Mouse (Mus musculus): ENCODE results near the gene Fam83e. TPM values are rescaled to one million over a fixed set of nuclear protein-coding genes. Genes with fewer than 3 reads are reported as not detected.

The Fam83e gene
- polyA plus RNA-seq, 1 experiment from 2014 or later, result 3.2 TPM

DNA sequence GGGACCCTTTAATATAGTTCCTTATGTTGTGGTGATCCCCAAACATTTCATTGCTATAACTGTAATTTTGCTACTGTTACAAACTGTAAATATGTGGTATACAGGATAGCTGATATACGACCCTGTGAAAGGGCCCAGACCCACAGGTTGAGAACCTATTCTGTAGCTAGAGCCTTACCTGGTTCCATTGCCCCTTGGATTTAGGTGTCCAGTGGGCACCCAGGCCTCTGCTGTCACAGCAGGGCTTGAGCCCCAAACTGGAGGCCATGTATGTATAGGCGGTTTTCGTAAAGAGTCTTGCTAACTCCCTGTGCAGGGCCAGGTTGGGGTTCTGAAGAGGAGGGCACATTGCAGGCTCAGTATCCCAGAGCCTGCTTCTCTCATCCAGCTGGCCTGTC is 4.6 kb upstream of the Fam83e start:
- no peak overlapping the region for H3K9ac ChIP-seq

GRCm38 (mm10) chr7:45716952-45717917 is 3.8 kb upstream of the Fam83e start:
- Histone ChIP-seq H3K9me3 (replicated peaks) (no peaks in the 10 kb centered on the region), H3K27ac (replicated peaks) (peak overlapping the region; percentile 95), H3K4me1 (peaks cover 59% of the 10 kb centered on the region), H3K36me3 (peaks cover 45% of the 10 kb centered on the region), H3K9ac (peak overlapping the region; percentile 64), H3K27me3 (no peaks in the 10 kb centered on the region), H3K4me2 (replicated peaks) (peak overlapping the region; percentile 91), H3K4me3 (replicated peaks) (peak overlapping the region; percentile 82)
- 7% methylated on average over 31 of the region's 31 CpGs for WGBS
- no peak for ATAC-seq (ENCODE audit: insufficient number of reproducible peaks, low FRiP score, low TSS enrichment, low read depth)

More for the DNA sequence above, 4.6 kb upstream of the Fam83e start:
- no peaks in the 10 kb centered on the region for H3K9me3 ChIP-seq (replicated peaks)
- peak overlapping the region; percentile 91 for H3K4me2 ChIP-seq (replicated peaks)
- no peaks in the 10 kb centered on the region for H3K27me3 ChIP-seq
- ATAC-seq (ENCODE audit: insufficient number of reproducible peaks, low FRiP score, low TSS enrichment, low read depth), result no peak
- peak overlapping the region; percentile 82 for H3K4me3 ChIP-seq (replicated peaks)
- H3K4me1 ChIP-seq, result peaks cover 59% of the 10 kb centered on the region
- WGBS, result 85% methylated on average over 3 of the region's 3 CpGs
- H3K27ac ChIP-seq (replicated peaks), result no peak overlapping the region; the same call in 1 of the 2 replicates
- H3K36me3 ChIP-seq, result peaks cover 45% of the 10 kb centered on the region

DNA sequence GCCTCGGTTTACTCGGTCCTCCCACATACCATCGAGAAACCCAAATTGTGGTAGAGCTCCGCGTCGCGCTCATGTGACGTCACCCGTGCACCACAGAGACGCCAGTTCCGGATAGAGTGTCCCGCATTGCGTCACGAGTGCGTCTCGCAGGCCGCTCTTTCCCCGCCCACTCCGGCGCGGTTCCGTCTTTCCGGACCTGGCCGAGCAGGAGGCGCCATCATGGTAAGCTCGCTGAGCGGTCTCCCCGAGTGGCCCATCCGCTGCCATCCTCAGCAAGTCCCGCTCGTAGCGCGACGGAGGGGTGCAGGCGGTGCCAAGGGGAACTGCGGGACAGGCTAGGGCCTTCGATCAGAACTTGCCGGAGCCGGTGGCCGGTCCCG is 3.1 kb upstream of the Fam83e start, which contains the start of gene Sphk2:
Gene Sphk2 (minus strand): TSS at position 85 of the 380 bp plus-strand sequence.
- Histone ChIP-seq H3K9me3 (replicated peaks) (no peaks in the 10 kb centered on the region), H3K36me3 (peaks cover 43% of the 10 kb centered on the region), H3K4me2 (replicated peaks) (peak within 1 kb of the TSS; percentile 91), H3K4me1 (peaks cover 55% of the 10 kb centered on the region), H3K27ac (replicated peaks) (peak within 1 kb of the TSS; percentile 95), H3K4me3 (replicated peaks) (peak within 1 kb of the TSS; percentile 82), H3K27me3 (no peaks in the 10 kb centered on the region), H3K9ac (peak within 1 kb of the TSS; percentile 95)
- ATAC-seq (ENCODE audit: insufficient number of reproducible peaks, low FRiP score, low TSS enrichment, low read depth), result peak; percentile 80
- under 1% methylated on average over 41 of the region's 41 CpGs for WGBS

DNA sequence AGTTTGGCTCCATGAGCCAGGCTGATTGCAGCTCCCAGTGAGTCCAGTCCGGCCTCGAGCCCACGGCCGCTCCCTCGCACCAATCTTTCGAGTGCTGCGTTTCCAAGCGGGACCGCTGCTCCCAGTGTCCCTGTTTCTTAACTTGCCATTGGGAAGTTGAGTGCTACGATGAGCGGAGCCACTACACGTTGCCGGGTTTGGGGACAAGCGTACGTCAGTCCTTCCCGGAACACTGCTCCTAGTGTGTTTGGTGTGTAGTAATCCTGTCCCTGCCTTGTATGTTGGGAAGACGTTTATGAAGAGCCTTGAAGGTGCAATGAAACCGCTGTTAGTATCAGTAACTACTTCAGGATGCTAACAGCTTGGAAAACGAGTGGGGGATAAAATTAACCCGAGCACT is 2.7 kb upstream of the Fam83e start:
- peak overlapping the region; percentile 95 for H3K9ac ChIP-seq
- 0% methylated on average over 20 of the region's 20 CpGs for WGBS
- no peaks in the 10 kb centered on the region for H3K9me3 ChIP-seq (replicated peaks)
- ATAC-seq (ENCODE audit: insufficient number of reproducible peaks, low FRiP score, low TSS enrichment, low read depth), result no peak
- peaks cover 43% of the 10 kb centered on the region for H3K36me3 ChIP-seq
- peaks cover 51% of the 10 kb centered on the region for H3K4me1 ChIP-seq
- H3K4me3 ChIP-seq (replicated peaks), result peak overlapping the region; percentile 82
- H3K27ac ChIP-seq (replicated peaks), result peak overlapping the region; percentile 95
- no peaks in the 10 kb centered on the region for H3K27me3 ChIP-seq
- H3K4me2 ChIP-seq (replicated peaks), result peak overlapping the region; percentile 91

DNA sequence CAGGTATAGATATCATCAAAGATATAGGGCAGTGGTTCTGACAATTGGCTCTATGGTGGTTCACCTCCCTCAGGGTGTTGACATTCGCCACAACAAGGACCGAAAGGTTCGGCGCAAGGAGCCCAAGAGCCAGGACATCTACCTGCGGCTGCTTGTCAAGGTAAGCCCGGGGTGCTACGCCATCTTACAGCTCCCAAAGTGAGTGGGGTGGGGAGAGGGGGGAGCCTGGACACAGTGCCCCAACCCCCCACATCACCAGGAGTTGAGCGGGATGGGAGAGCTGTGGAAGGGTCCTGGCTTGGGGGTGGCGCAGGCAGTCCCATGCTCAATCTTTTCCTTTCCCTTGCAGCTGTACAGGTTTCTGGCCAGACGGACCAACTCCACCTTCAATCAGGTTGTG is 1.8 kb upstream of the Fam83e start:
- Histone ChIP-seq H3K27me3 (no peaks in the 10 kb centered on the region), H3K4me1 (peaks cover 42% of the 10 kb centered on the region), H3K4me3 (replicated peaks) (peak overlapping the region; percentile 82), H3K27ac (replicated peaks) (no peak overlapping the region), H3K9me3 (replicated peaks) (no peaks in the 10 kb centered on the region), H3K36me3 (peaks cover 45% of the 10 kb centered on the region), H3K9ac (peak overlapping the region; percentile 95), H3K4me2 (replicated peaks) (peak overlapping the region; percentile 91)
- ATAC-seq (ENCODE audit: insufficient number of reproducible peaks, low FRiP score, low TSS enrichment, low read depth), result no peak
- WGBS, result 74% methylated on average over 10 of the region's 10 CpGs

DNA sequence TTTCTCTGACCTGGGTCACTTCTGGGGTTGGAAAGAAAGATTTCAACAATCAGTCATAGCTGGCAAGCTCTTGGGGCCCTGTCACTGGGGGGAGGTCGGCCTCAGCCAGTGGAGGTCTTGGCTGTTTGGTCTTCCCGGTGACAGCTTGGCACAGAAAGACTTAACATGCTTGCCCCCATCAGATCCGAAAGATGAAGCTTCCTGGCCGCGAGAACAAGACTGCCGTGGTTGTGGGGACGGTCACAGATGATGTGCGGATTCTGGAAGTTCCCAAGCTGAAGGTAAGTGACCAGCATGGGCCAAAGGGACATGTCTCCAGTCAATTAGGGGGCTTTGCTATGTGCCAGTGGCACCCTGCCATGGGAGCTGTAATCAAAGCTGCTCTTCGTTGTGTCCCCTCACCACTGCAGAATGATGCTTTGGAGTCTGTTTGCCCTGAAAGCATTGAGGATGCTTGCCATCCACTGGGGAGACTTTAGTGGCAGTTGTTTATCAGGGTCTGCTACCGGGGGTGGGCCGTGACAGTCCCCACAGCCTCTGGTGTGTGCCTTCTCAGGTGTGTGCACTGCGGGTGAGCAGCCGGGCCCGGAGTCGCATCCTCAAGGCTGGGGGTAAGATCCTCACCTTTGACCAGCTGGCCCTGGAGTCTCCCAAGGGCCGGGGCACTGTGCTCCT is 1.1 kb upstream of the Fam83e start:
- H3K4me2 ChIP-seq (replicated peaks), result peak overlapping the region; percentile 91
- H3K9me3 ChIP-seq (replicated peaks), result no peaks in the 10 kb centered on the region
- ATAC-seq (ENCODE audit: insufficient number of reproducible peaks, low FRiP score, low TSS enrichment, low read depth), result no peak
- H3K4me1 ChIP-seq, result peaks cover 35% of the 10 kb centered on the region
- no peaks in the 10 kb centered on the region for H3K27me3 ChIP-seq
- peak overlapping the region; percentile 82 for H3K4me3 ChIP-seq (replicated peaks)
- no peak overlapping the region for H3K27ac ChIP-seq (replicated peaks)
- WGBS, result 90% methylated on average over 16 of the region's 16 CpGs
- H3K9ac ChIP-seq, result peak overlapping the region; percentile 95; the same call in 1 of the 2 replicates
- peaks cover 52% of the 10 kb centered on the region for H3K36me3 ChIP-seq

DNA sequence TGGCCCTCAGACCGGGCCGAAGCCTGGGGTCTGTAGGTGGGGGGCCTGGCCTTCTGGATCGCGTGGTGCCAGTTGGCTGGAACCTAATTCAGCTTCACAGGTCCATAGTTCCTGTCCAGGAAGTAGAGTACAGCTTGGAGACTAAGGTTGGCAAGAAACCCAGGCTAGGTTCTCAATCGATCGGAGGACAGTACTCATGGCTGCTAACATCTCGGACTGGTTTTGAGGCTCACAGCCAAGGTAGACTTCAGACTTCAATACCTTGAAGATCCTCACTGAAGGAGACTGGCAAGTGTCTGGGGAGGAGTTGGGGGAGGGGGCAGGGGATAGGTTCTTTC is 191 bp downstream of the Fam83e start:
- peaks cover 65% of the 10 kb centered on the region for H3K36me3 ChIP-seq
- H3K9ac ChIP-seq, result no peak overlapping the region
- 82% methylated on average over 7 of the region's 7 CpGs for WGBS

DNA sequence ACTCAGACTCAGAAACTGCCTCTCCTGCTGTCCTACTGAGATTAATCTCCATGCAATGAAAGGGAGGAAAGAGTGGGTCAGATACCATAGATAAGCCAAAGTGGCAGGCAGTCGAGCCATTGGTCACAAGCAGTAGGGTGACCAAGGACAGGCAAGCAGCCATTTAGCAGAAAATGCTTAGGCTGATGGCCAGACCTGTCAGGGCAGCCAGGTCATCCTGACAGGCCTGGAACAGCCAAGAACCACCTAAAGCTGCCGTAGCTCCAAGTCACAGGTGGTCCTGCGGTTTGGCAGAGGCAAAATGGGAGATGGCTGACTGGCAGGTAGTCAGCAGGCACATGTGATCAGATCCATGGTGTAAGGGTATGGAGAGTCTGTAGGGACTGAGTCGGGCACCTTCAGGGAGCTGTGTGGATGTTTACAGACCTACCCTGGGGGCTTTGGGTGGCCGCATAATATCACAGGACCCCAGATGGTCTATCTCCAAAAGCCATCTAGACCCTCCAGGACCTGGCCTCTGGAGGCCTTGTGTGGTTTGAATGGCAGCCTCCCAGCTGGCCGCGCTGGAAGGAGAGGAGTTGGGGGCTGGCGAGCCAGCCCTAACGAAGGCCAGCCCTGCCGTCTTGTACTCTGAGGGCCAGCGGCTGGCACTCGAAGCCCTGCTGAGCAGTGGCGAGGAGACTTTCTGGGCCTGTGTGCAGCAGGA is 783 bp downstream of the Fam83e start:
- Histone ChIP-seq H3K27ac (replicated peaks) (0 out of 2 replicates have a peak overlapping the region, but pooled peaks have one; percentile 6), H3K27me3 (no peaks in the 10 kb centered on the region), H3K36me3 (peaks cover 70% of the 10 kb centered on the region), H3K4me2 (replicated peaks) (no peak overlapping the region), H3K4me1 (peaks cover 20% of the 10 kb centered on the region), H3K4me3 (replicated peaks) (no peak overlapping the region), H3K9me3 (replicated peaks) (no peaks in the 10 kb centered on the region), H3K9ac (no peak overlapping the region)
- no peak for ATAC-seq (ENCODE audit: insufficient number of reproducible peaks, low FRiP score, low TSS enrichment, low read depth)
- 60% methylated on average over 13 of the region's 13 CpGs for WGBS

More for the DNA sequence above, 191 bp downstream of the Fam83e start:
- peaks cover 26% of the 10 kb centered on the region for H3K4me1 ChIP-seq
- H3K27me3 ChIP-seq, result no peaks in the 10 kb centered on the region
- H3K9me3 ChIP-seq (replicated peaks), result no peaks in the 10 kb centered on the region
- H3K4me2 ChIP-seq (replicated peaks), result no peak overlapping the region
- no peak overlapping the region for H3K4me3 ChIP-seq (replicated peaks)
- no peak for ATAC-seq (ENCODE audit: insufficient number of reproducible peaks, low FRiP score, low TSS enrichment, low read depth)
- H3K27ac ChIP-seq (replicated peaks), result peak overlapping the region; percentile 61; the same call in 1 of the 2 replicates

DNA sequence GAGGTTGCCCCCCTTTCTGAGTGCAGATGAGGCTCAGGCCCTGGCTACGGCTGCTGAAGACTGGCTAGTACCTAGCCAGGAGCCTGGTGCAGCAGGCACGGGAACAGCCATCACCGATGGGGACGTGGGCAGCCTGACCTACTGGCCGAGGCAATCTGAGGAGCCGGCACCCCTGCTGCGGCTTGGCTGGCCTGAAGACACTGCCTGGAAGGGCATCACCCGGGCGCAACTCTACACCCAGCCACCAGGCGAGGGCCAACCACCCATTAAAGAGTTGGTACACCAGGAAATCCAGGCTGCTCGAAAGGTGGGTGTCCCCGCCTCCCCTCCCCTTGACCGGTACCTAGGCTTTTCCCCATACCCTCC is 1.3 kb downstream of the Fam83e start:
- Histone ChIP-seq H3K9ac (no peak overlapping the region), H3K27me3 (no peaks in the 10 kb centered on the region), H3K4me1 (peaks cover 16% of the 10 kb centered on the region), H3K4me2 (replicated peaks) (no peak overlapping the region), H3K9me3 (replicated peaks) (no peaks in the 10 kb centered on the region), H3K27ac (replicated peaks) (0 out of 2 replicates have a peak overlapping the region, but pooled peaks have one; percentile 6), H3K4me3 (replicated peaks) (no peak overlapping the region), H3K36me3 (peaks cover 74% of the 10 kb centered on the region)
- WGBS, result 85% methylated on average over 13 of the region's 13 CpGs
- ATAC-seq (ENCODE audit: insufficient number of reproducible peaks, low FRiP score, low TSS enrichment, low read depth), result no peak

DNA sequence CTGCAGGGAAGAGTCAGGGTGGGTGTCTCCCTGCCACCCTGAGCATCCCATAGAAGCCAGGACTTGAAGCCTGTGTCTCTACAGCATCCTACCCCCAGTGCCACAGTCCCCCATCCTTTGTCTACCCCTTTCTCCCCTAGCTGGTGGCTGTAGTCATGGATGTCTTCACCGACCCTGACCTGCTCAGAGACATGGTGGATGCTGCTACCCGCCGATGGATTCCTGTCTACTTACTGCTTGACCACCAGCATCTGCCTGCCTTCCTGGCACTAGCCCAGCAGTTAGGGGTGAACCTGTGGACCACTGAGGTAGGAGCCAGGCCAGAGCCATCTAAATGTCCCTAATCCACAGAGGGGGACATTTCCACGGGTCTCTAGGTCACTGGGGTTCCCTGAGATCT is 2.3 kb downstream of the Fam83e start:
- 90% methylated on average over 4 of the region's 4 CpGs for WGBS
- Histone ChIP-seq H3K27ac (replicated peaks) (no peak overlapping the region), H3K27me3 (no peaks in the 10 kb centered on the region), H3K4me2 (replicated peaks) (no peak overlapping the region), H3K4me1 (peaks cover 16% of the 10 kb centered on the region), H3K36me3 (peaks cover 78% of the 10 kb centered on the region), H3K4me3 (replicated peaks) (no peak overlapping the region), H3K9me3 (replicated peaks) (no peaks in the 10 kb centered on the region), H3K9ac (no peak overlapping the region)
- ATAC-seq (ENCODE audit: insufficient number of reproducible peaks, low FRiP score, low TSS enrichment, low read depth), result no peak

DNA sequence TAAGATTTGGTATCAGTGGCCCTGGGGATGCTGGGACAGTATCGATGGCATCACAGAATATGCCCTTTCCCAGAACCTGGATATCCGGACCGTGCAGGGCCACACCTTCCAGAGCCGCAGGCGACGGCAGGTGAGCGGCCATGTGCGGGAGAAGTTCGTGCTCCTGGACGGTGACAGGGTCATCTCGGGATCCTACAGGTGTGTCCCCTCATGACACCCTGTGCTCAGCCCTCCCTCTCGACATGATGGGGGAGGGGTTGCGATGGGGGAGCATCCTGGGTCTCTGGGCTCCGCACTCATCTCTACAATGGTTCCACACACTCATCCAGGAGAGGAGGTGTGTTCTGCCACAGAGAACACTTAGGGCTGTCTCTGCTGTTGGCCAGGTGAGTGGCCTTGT is 2.8 kb downstream of the Fam83e start:
- Histone ChIP-seq H3K36me3 (peaks cover 83% of the 10 kb centered on the region), H3K27me3 (no peaks in the 10 kb centered on the region), H3K4me2 (replicated peaks) (no peak overlapping the region), H3K9ac (no peak overlapping the region), H3K4me3 (replicated peaks) (no peak overlapping the region), H3K9me3 (replicated peaks) (no peaks in the 10 kb centered on the region), H3K4me1 (peaks cover 15% of the 10 kb centered on the region), H3K27ac (replicated peaks) (no peak overlapping the region)
- ATAC-seq (ENCODE audit: insufficient number of reproducible peaks, low FRiP score, low TSS enrichment, low read depth), result no peak
- WGBS, result 90% methylated on average over 14 of the region's 14 CpGs
